Mouse (Mus musculus): ENCODE data around the gene Tecta. TPM values are rescaled to one million over a fixed set of nuclear protein-coding genes. Genes with fewer than 3 reads are reported as not detected.

The Tecta gene
- total and polyA plus RNA-seq, 3 experiments = 0.11 TPM; not detected in 2

- no peaks in the 10 kb centered on the region for H3K9me3 ChIP-seq (replicated peaks)
- peaks cover 100% of the 10 kb centered on the region for H3K36me3 ChIP-seq (replicated peaks)
These were observed 31.9 kb upstream of the Tecta start for GRCm38 (mm10) chr9:42431606-42432005.

GRCm38 (mm10) chr9:42428060-42428924 is 28.6 kb upstream of the Tecta start:
- ATAC-seq (ENCODE audit: extremely low read depth, insufficient number of reproducible peaks, low FRiP score, poor library complexity, severe bottlenecking) = no peak

More at GRCm38 (mm10) chr9:42431606-42432005, 31.9 kb upstream of the Tecta start:
- Histone ChIP-seq H3K4me3 (ENCODE audit: low read depth, low read length) (no peak overlapping the region), H3K27me3 (ENCODE audit: insufficient read depth, low read length) (no peaks in the 10 kb centered on the region), H3K4me1 (ENCODE audit: insufficient read depth, low read depth, low read length) (peaks cover 13% of the 10 kb centered on the region)
- ATAC-seq (ENCODE audit: extremely low read depth, insufficient number of reproducible peaks, low FRiP score, poor library complexity, severe bottlenecking) (no peak), DNase-seq (ENCODE audit: low spot score) (no peak)
- no peak for TF ChIP-seq GATA1 (IDR thresholded peaks at IDR 0.05; ENCODE audit: borderline replicate concordance, low read length)
- no peak for TF ChIP-seq CTCF (IDR thresholded peaks at IDR 0.05; ENCODE audit: low read depth, low read length)
- no peak for TF ChIP-seq GATA2 (IDR thresholded peaks at IDR 0.05; ENCODE audit: borderline replicate concordance, low read depth, low read length)
- no peak for TF ChIP-seq POLR2AphosphoS5 (IDR thresholded peaks at IDR 0.05; ENCODE audit: insufficient replicate concordance, low read depth, low read length)

GRCm38 (mm10) chr9:42426661-42427358 is 27.1 kb upstream of the Tecta start:
- H3K9me3 ChIP-seq (replicated peaks) = no peaks in the 10 kb centered on the region
- no peak for TF ChIP-seq GATA2 (IDR thresholded peaks at IDR 0.05; ENCODE audit: borderline replicate concordance, low read depth, low read length)
- no peak for TF ChIP-seq TAL1 (conservative IDR thresholded peaks at IDR 0.05; ENCODE audit: low read depth, low read length)
- no peak for TF ChIP-seq GATA1 (IDR thresholded peaks at IDR 0.05; ENCODE audit: borderline replicate concordance, low read length)
- no peak for TF ChIP-seq CTCF (IDR thresholded peaks at IDR 0.05; ENCODE audit: low read depth, low read length)
- no peak for TF ChIP-seq POLR2AphosphoS5 (IDR thresholded peaks at IDR 0.05; ENCODE audit: insufficient replicate concordance, low read depth, low read length)
- no peaks in the 10 kb centered on the region for H3K27me3 ChIP-seq (ENCODE audit: insufficient read depth, low read length)
- peaks cover 97% of the 10 kb centered on the region for H3K36me3 ChIP-seq (replicated peaks)
- no peak for ATAC-seq (ENCODE audit: extremely low read depth, insufficient number of reproducible peaks, low FRiP score, poor library complexity, severe bottlenecking)
- DNase-seq (ENCODE audit: low spot score) = no peak
- H3K4me1 ChIP-seq (ENCODE audit: insufficient read depth, low read depth, low read length) = peaks cover 10% of the 10 kb centered on the region; the same call in 1 of the 2 replicates
- no peak overlapping the region for H3K4me3 ChIP-seq (ENCODE audit: low read depth, low read length)

More at GRCm38 (mm10) chr9:42428060-42428924, 28.6 kb upstream of the Tecta start:
- no peaks in the 10 kb centered on the region for H3K27me3 ChIP-seq (ENCODE audit: insufficient read depth, low read length)
- peaks cover 97% of the 10 kb centered on the region for H3K36me3 ChIP-seq (replicated peaks)
- H3K4me1 ChIP-seq (ENCODE audit: insufficient read depth, low read depth, low read length) = peaks cover 10% of the 10 kb centered on the region; the same call in 1 of the 2 replicates
- DNase-seq (ENCODE audit: low spot score) = no peak
- no peaks in the 10 kb centered on the region for H3K9me3 ChIP-seq (replicated peaks)
- no peak overlapping the region for H3K4me3 ChIP-seq (ENCODE audit: low read depth, low read length)
- TF ChIP-seq GATA2 (IDR thresholded peaks at IDR 0.05; ENCODE audit: borderline replicate concordance, low read depth, low read length) (no peak), GATA1 (IDR thresholded peaks at IDR 0.05; ENCODE audit: borderline replicate concordance, low read length) (no peak), CTCF (IDR thresholded peaks at IDR 0.05; ENCODE audit: low read depth, low read length) (no peak), TAL1 (conservative IDR thresholded peaks at IDR 0.05; ENCODE audit: low read depth, low read length) (no peak), POLR2AphosphoS5 (IDR thresholded peaks at IDR 0.05; ENCODE audit: insufficient replicate concordance, low read depth, low read length) (no peak)

GRCm38 (mm10) chr9:42423649-42424048 is 23.9 kb upstream of the Tecta start:
- ATAC-seq (ENCODE audit: extremely low read depth, insufficient number of reproducible peaks, low FRiP score, poor library complexity, severe bottlenecking) = no peak; the same call in 1 of the 2 replicates

GRCm38 (mm10) chr9:42419687-42420086 is 20.0 kb upstream of the Tecta start:
- H3K4me3 ChIP-seq (ENCODE audit: low read depth, low read length) = no peak overlapping the region
- H3K9me3 ChIP-seq (replicated peaks) = no peaks in the 10 kb centered on the region
- ATAC-seq (ENCODE audit: extremely low read depth, insufficient number of reproducible peaks, low FRiP score, poor library complexity, severe bottlenecking) (no peak), DNase-seq (ENCODE audit: low spot score) (no peak)
- H3K27me3 ChIP-seq (ENCODE audit: insufficient read depth, low read length) = no peaks in the 10 kb centered on the region
- peaks cover 90% of the 10 kb centered on the region for H3K36me3 ChIP-seq (replicated peaks)
- peaks cover 6% of the 10 kb centered on the region; the same call in 1 of the 2 replicates for H3K4me1 ChIP-seq (ENCODE audit: insufficient read depth, low read depth, low read length)
- TF ChIP-seq GATA2 (IDR thresholded peaks at IDR 0.05; ENCODE audit: borderline replicate concordance, low read depth, low read length) (no peak), GATA1 (IDR thresholded peaks at IDR 0.05; ENCODE audit: borderline replicate concordance, low read length) (no peak), CTCF (IDR thresholded peaks at IDR 0.05; ENCODE audit: low read depth, low read length) (no peak), TAL1 (conservative IDR thresholded peaks at IDR 0.05; ENCODE audit: low read depth, low read length) (no peak)

More at GRCm38 (mm10) chr9:42423649-42424048, 23.9 kb upstream of the Tecta start:
- no peaks in the 10 kb centered on the region for H3K9me3 ChIP-seq (replicated peaks)
- DNase-seq (ENCODE audit: low spot score) = no peak
- no peaks in the 10 kb centered on the region for H3K27me3 ChIP-seq (ENCODE audit: insufficient read depth, low read length)
- peaks cover 10% of the 10 kb centered on the region; the same call in 1 of the 2 replicates for H3K4me1 ChIP-seq (ENCODE audit: insufficient read depth, low read depth, low read length)
- peaks cover 90% of the 10 kb centered on the region for H3K36me3 ChIP-seq (replicated peaks)
- H3K4me3 ChIP-seq (ENCODE audit: low read depth, low read length) = no peak overlapping the region
- TF ChIP-seq CTCF (IDR thresholded peaks at IDR 0.05; ENCODE audit: low read depth, low read length) (no peak), POLR2AphosphoS5 (IDR thresholded peaks at IDR 0.05; ENCODE audit: insufficient replicate concordance, low read depth, low read length) (no peak), GATA1 (IDR thresholded peaks at IDR 0.05; ENCODE audit: borderline replicate concordance, low read length) (no peak), TAL1 (conservative IDR thresholded peaks at IDR 0.05; ENCODE audit: low read depth, low read length) (no peak), GATA2 (IDR thresholded peaks at IDR 0.05; ENCODE audit: borderline replicate concordance, low read depth, low read length) (no peak)

GRCm38 (mm10) chr9:42418786-42419185 is 19.1 kb upstream of the Tecta start:
- ATAC-seq (ENCODE audit: extremely low read depth, insufficient number of reproducible peaks, low FRiP score, poor library complexity, severe bottlenecking) = no peak
- Histone ChIP-seq H3K9me3 (replicated peaks) (no peaks in the 10 kb centered on the region), H3K36me3 (replicated peaks) (peaks cover 92% of the 10 kb centered on the region), H3K4me3 (ENCODE audit: low read depth, low read length) (no peak overlapping the region), H3K27me3 (ENCODE audit: insufficient read depth, low read length) (no peaks in the 10 kb centered on the region), H3K4me1 (ENCODE audit: insufficient read depth, low read depth, low read length) (no peaks in the 10 kb centered on the region; the same call in 1 of the 2 replicates)
- TF ChIP-seq GATA1 (IDR thresholded peaks at IDR 0.05; ENCODE audit: borderline replicate concordance, low read length) = no peak
- TF ChIP-seq TAL1 (conservative IDR thresholded peaks at IDR 0.05; ENCODE audit: low read depth, low read length) = no peak
- no peak for TF ChIP-seq POLR2AphosphoS5 (IDR thresholded peaks at IDR 0.05; ENCODE audit: insufficient replicate concordance, low read depth, low read length)
- no peak for TF ChIP-seq GATA2 (IDR thresholded peaks at IDR 0.05; ENCODE audit: borderline replicate concordance, low read depth, low read length)
- no peak for TF ChIP-seq CTCF (IDR thresholded peaks at IDR 0.05; ENCODE audit: low read depth, low read length)
- DNase-seq (ENCODE audit: low spot score) = no peak

Measured in G1E (cell line).